Mouse (Mus musculus) layer of hippocampus, adult 6 months (tissue): Measurements from ENCODE around the gene Fat1. TPM values are rescaled to one million over a fixed set of nuclear protein-coding genes. Genes with fewer than 3 reads are reported as not detected.

Source experiments
- long read RNA-seq, 2 experiments: library from polyadenylated mRNA; unstranded; transcript quantifications; one replicate each; pipeline ENCODE4 v2.0.0; 2019 to 2020
- polyA plus RNA-seq: library from polyadenylated mRNA; unstranded; fragments of <200 nt; fragmentation: Nextera tagmentation; gene quantifications from 2 replicates; pipeline ENCODE4 v1.2.3, GENCODE M21; 2021

Fat1 gene
- 6.0 TPM in 2 replicates for polyA plus RNA-seq
- long read RNA-seq, experiment 1, partial matches to known transcripts = 1 of 5 reads
- long read RNA-seq, experiment 1, other reads (novel, unspliced or antisense) = 4 of 5 reads
- long read RNA-seq, experiment 2, partial matches to known transcripts = 21 of 31 reads
- long read RNA-seq, experiment 2, other reads (novel, unspliced or antisense) = 10 of 31 reads

DNA sequence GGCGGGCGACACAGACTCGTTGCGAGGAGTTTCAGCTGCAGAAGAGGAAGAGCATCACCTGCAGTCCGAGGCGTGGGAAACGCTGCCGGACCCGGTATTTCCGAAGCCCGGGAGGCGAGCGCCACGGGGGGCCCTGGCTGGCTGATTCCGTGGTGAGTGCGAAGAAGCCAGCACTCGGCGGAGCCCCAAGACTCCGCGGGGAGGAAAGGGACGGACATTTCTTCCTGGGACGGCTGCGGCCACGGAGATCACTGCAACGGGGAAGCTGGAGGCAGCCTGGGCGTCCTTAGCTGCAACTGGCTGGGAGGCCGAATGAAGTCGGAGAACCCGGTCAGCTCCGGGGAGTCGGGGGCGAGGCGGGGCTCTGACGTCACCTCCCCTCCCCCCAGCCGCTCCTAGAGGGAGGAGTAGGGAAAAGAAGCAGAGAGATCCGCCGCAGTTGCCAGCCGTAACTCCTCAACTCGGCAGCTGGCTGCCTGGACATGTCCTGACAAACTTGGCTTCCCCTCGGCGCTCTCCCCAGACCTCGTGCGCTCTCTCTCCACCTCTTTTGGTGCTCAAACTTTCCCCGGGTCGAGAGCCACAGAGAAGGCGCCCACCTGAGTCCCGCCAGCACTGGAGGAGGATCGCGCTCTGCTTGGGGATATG is at the start of gene Fat1:
TSS of gene Fat1 (plus strand) at position 598 of the 648 bp plus-strand sequence.

DNA sequence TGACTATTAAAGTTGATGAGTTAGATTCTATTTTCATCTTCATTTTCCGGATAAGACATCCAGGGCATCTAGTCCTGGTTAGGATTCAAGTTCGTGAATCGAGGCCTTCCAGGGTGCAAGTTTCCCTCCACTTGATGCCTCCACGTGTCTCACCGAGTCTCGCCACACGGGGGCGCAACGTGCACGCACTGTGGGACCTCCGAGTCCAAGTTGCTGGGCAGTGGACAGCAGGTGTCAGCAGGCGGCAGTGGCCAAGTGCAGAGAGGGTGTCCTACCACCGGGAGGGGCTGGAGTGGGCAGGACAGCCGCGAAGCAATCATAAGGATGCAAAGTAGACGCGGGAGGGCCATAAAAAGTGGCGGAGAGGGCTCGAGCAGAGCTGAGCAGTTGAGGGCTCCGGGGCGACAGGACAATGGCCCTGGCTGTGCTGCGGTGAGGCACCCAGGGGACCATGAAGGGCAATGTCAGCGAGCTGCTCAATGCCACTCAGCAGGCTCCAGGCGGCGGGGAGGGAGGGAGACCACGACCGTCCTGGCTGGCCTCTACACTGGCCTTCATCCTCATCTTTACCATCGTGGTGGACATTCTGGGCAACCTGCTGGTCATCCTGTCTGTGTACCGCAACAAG is 133.6 kb downstream of the Fat1 start, which contains the start of gene Mtnr1a:
TSS of gene Mtnr1a (plus strand) at position 379 of the 628 bp plus-strand sequence.

Other genes starting within 250 kb of the Fat1 start
- gene Mtnr1a, start 133.7 kb downstream of the Fat1 start, polyA plus RNA-seq = not detected in 2 replicates